Mouse (Mus musculus) layer of hippocampus, postnatal 14 days (tissue): ENCODE results near the gene Habp2. TPM values are rescaled to one million over a fixed set of nuclear protein-coding genes. Genes with fewer than 3 reads are reported as not detected.
"Not testable (repeated sequence)": the region's sequence is repeated elsewhere in the genome, so short reads cannot be mapped to it uniquely, and the experiment has no call there.

Experiments used
- DNase-seq, 2 experiments: peaks; one replicate each; pipeline ENCODE4 v3.0.0; 2021 to 2022; ENCODE audit warnings: low spot score in 2 of 2, mixed read lengths in 1 of 2
- total RNA-seq, 2 experiments: library from RNA; stranded (reverse); gene quantifications; 2 replicates each; pipeline ENCODE4 v1.2.3; 2021

Gene Habp2
- total RNA-seq, 2 experiments from 2014 or later: not detected

GRCm38 (mm10) chr19:56356480-56357373 is 69.8 kb downstream of the Habp2 start:
- DNase-seq: peak; percentile 42 to 46

GRCm38 (mm10) chr19:56357374-56357708 is 70.4 kb downstream of the Habp2 start:
- not testable (repeated sequence) for DNase-seq

GRCm38 (mm10) chr19:56358890-56359289 is 72.0 kb downstream of the Habp2 start:
- no peak for DNase-seq

GRCm38 (mm10) chr19:56363721-56364460 is 77.0 kb downstream of the Habp2 start:
- DNase-seq: no peak

GRCm38 (mm10) chr19:56364563-56364962 is 77.6 kb downstream of the Habp2 start:
- no peak for DNase-seq

GRCm38 (mm10) chr19:56366168-56366567 is 79.2 kb downstream of the Habp2 start:
- no peak for DNase-seq

- DNase-seq: no peak
Observed at GRCm38 (mm10) chr19:56366625-56367024, 79.7 kb downstream of the Habp2 start.

GRCm38 (mm10) chr19:56367778-56368177 is 80.8 kb downstream of the Habp2 start:
- DNase-seq: no peak

- DNase-seq: no peak
Observed at GRCm38 (mm10) chr19:56368912-56369311, 82.0 kb downstream of the Habp2 start.

Other genes with a start within 250 kb of the Habp2 start
- gene Nrap, start 102.9 kb downstream of the Habp2 start, total RNA-seq: under 1 TPM; 0.14 to 0.25 TPM
- gene Casp7, start 110.0 kb downstream of the Habp2 start, total RNA-seq: 1 to 10 TPM; 5.1 to 6.3 TPM
- gene Plekhs1, start 174.5 kb downstream of the Habp2 start, total RNA-seq: 1 to 10 TPM in 1 of 2 experiments, under 1 TPM in 1; 0.45 to 1.1 TPM